Mouse (Mus musculus) left cerebral cortex, postnatal 25 days (tissue): ENCODE results near the gene Tnpo1. TPM values are rescaled to one million over a fixed set of nuclear protein-coding genes. Genes with fewer than 3 reads are reported as not detected.

Experiments used
- DNase-seq, 2 experiments: peaks; one replicate each; pipeline ENCODE4 v3.0.0; 2022; ENCODE audit warnings: low spot score in 2 of 2, mixed read lengths in 1 of 2
- intact Hi-C: fragments of 180-260 bp; cut with DNase I; formaldehyde crosslinking; loops from one replicate; pipeline ENCODE4 v1.15.1; 2025
- total RNA-seq, 2 experiments: library from RNA; stranded (reverse); gene quantifications; 2 replicates each; pipeline ENCODE4 v1.2.3; 2021

The Tnpo1 gene
- total RNA-seq, 2 experiments from 2014 or later: 52.9 to 69.1 TPM

DNA sequence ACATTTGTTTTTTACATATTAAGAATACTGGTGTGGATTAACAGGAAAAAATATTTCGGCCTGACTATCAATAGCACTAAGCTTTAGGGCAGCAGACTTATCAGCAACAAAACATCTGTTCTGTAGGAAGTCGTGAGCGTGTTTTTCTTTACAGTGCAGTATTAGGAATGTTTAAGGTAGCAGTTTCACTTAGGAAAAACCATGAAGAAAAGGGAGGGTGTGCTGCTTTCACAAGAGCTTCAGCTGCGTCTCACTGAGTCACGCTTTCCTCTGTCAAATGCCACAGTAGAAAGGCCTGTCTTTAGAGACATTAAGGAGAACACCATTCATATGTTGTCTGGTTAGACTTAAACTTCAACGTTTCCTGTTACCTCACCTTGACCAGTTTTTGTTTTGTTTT is 116.0 kb downstream of the Tnpo1 start:
- DNase-seq: peak in 1 of 2 experiments; percentile 55
- intact Hi-C loops: no loop called here

DNA sequence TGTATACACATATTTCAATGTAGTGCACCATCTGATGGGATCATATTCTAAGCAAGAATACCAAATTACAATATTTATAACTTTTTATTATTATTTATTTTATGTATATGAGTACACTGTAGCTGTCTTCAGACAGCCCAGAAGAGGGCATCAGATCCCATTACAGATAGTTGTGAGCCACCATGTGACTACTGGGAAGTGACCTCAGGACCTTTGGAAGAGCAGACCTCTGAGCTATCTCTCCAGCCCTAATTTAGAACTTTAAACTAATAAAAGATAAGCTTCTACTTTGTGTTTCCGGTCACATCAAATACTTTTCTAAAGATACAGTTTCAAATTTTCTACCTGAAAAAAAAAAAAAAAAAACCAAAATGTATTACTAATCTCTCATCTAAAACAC is 117.1 kb downstream of the Tnpo1 start:
- intact Hi-C loops: no loop called here
- no peak for DNase-seq

DNA sequence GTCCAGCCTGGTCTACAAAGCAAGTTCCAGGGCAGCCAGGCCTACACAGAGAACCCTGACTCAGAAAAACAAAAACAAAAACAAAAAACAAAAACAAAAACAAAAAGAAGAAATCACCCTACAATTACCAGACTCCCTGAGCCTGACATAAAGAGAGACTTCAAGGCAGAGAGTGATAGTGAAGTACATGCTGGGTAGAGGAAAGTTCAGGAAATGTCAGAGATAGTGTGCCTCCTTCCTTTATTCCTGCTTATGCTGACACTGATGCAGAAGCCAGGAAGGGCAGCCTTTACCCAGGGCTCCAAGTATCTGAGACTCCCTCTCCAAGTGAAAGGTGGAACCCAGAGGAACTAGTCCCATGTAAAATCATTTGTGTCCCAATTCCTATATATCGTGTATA is 121.7 kb downstream of the Tnpo1 start:
- DNase-seq: no peak
- intact Hi-C loops: no loop called here

DNA sequence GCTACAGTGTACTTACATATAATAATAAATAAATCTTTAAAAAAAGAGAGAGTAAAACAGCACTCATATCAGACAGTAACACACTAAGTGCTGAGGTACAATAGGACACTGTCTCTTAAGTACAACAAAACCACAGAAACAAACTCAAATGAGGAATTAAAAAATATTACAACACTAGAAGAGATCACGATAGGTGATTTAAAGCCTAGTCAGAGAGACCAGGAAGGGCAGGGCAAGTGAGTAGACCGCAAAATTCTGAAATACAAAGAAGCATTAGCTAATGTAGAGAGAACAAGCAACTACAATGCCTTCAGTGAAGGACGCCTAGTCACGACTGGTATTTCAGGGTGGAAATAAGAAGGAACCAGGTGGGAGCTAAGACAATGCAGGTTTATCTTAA is 122.5 kb downstream of the Tnpo1 start:
- DNase-seq: no peak
- intact Hi-C loops: no loop called here

DNA sequence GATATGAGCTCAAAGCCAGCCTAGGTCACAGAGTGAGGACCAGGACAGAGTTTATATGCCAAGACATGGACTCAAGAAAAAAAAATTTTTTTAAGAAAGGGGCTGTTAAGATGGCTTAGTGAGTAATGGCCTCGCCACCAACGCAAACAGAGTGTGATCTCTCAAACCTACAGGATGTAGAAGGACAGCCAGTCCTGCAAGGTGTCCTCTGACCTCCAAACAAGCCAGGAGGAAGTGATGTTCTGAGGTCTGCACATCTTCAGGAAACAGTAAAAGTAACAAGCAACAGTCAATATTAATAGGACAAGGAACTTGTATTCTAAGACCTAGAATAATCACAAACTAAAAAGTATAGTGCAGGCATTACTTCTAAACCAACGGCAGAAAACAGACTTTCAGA is 123.2 kb downstream of the Tnpo1 start:
- intact Hi-C loops: no loop called here

DNA sequence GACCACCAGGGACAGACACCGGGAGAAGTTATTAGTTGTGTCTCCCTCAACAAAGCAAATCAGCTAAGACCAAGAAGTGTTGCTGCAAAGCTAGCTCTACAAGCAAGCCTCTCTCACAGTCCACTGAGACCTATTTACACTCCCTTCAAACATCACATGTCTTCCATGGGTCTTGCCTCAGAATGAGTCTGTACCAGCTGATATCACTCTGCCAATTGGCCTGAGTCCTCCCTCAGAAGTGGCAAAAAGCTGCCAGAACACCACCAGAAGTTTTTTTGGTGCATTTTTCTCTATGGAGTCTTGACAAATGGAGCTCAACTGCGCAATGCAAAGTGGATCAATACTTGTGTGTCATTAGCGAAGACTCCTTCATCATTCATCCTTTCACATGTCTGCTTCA is 130.7 kb downstream of the Tnpo1 start:
- intact Hi-C loops: no loop called here
- DNase-seq: no peak

More for the DNA sequence above, 123.2 kb downstream of the Tnpo1 start:
- DNase-seq: no peak

DNA sequence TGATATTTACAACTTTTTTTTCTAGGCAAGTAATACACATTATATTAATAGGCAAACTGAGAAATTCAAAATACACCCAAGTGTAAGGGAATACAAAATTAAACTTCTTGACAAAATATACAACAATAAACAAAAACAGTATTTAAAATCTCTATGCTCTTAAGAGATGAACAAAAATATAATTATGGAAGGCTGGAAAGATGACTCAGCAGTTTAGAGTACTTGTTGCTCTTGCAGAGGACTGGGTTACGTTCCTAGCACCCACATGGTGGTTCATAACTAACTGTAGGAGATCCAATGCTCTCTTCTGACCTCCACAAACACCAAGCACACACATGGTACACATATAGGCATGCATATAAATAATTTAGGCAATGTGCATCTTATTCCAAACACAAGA is 133.3 kb downstream of the Tnpo1 start:
- no peak for DNase-seq
- intact Hi-C loops: no loop called here

DNA sequence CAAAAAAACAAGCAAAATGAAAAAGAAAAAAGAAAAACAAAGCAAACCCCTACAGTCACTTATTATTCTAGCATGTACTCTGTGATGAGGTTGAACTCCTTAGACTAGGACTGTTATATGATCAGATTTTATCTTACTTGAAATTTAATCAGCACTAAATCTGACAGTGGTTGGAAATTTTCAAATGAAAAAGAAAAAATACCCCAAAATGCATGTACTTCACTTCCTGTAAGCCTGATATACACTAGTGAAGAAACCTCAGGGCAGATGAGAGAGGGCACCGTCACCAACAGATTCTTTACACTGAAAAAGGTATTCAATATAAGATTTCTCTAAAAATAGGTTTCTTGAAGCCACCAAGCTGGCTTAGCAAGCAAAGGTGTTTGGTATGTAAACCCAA is 134.5 kb downstream of the Tnpo1 start:
- intact Hi-C loops: no loop called here
- DNase-seq: no peak

Other genes with a start within 250 kb of the Tnpo1 start
- gene Tmem171, start 231.6 kb downstream of the Tnpo1 start, total RNA-seq: not detected
- gene Fcho2, start 110.9 kb downstream of the Tnpo1 start, total RNA-seq: 10 to 100 TPM; 36.8 to 43.1 TPM
- not detected for gene 1700024P04Rik, start 58.2 kb upstream of the Tnpo1 start, total RNA-seq